Mouse (Mus musculus): Measurements from ENCODE around the gene Ei24. TPM values are rescaled to one million over a fixed set of nuclear protein-coding genes. Genes with fewer than 3 reads are reported as not detected.

The Ei24 gene
- polyA plus RNA-seq, 2 experiments, result 58.1 to 85.9 TPM

- TF ChIP-seq POLR2A (IDR thresholded peaks at IDR 0.05; ENCODE audit: borderline replicate concordance, extremely low read depth, insufficient read depth, insufficient read length), result no peak
- Histone ChIP-seq H3K36me3 (ENCODE audit: control insufficient read depth, insufficient read depth, low read length) (peaks cover 47% of the 10 kb centered on the region), H3K4me1 (ENCODE audit: control insufficient read depth, insufficient read depth, low read length) (peaks cover 11% of the 10 kb centered on the region), H3K4me2 (replicated peaks; ENCODE audit: low read depth, low read length, severe bottlenecking) (no peak overlapping the region), H3K27ac (replicated peaks; ENCODE audit: low read depth, low read length) (no peak overlapping the region), H3K27me3 (ENCODE audit: control insufficient read depth, insufficient read depth, low read length) (no peaks in the 10 kb centered on the region), H3K4me3 (replicated peaks; ENCODE audit: low read length) (no peak overlapping the region), H3K9me3 (ENCODE audit: control insufficient read depth, low read length) (no peaks in the 10 kb centered on the region), H3K9ac (ENCODE audit: low read depth, low read length, severe bottlenecking) (no peak overlapping the region)
- ATAC-seq (ENCODE audit: low FRiP score, low read depth) (no peak), DNase-seq (ENCODE audit: low spot score) (no peak)
- WGBS, result 98% methylated on average over 1 of the region's 1 CpGs
Observed at GRCm38 (mm10) chr9:36764378-36764777, 32.8 kb downstream of the Ei24 start.

Other genes with a start within 250 kb of the Ei24 start
- not detected in 2 replicates for gene Gm17689, start 214.8 kb downstream of the Ei24 start, polyA plus RNA-seq (2012; rRNA removed)
- not detected in 2 replicates for gene Gm17689, start 214.8 kb downstream of the Ei24 start, polyA plus RNA-seq (2014; fragmentation: Nextera tagmentation; extraction: Ambion mirVana)
- gene A630095E13Rik, start 154.0 kb downstream of the Ei24 start, polyA plus RNA-seq (2012; rRNA removed), result not detected in 2 replicates
- gene A630095E13Rik, start 154.0 kb downstream of the Ei24 start, polyA plus RNA-seq (2014; fragmentation: Nextera tagmentation; extraction: Ambion mirVana), result not detected in 2 replicates
- gene Acrv1, start 104.2 kb downstream of the Ei24 start, polyA plus RNA-seq (2012; rRNA removed), result not detected in 2 replicates
- gene Acrv1, start 104.2 kb downstream of the Ei24 start, polyA plus RNA-seq (2014; fragmentation: Nextera tagmentation; extraction: Ambion mirVana), result not detected in 2 replicates
- 17.2 and 18.4 TPM in 2 replicates for gene Chek1, start 70.3 kb downstream of the Ei24 start, polyA plus RNA-seq (2012; rRNA removed)
- gene Chek1, start 70.3 kb downstream of the Ei24 start, polyA plus RNA-seq (2014; fragmentation: Nextera tagmentation; extraction: Ambion mirVana), result 32.7 and 32.9 TPM in 2 replicates
- gene Stt3a, start 29.7 kb downstream of the Ei24 start, polyA plus RNA-seq (2012; rRNA removed), result 264 and 309 TPM in 2 replicates
- gene Stt3a, start 29.7 kb downstream of the Ei24 start, polyA plus RNA-seq (2014; fragmentation: Nextera tagmentation; extraction: Ambion mirVana), result 245 and 251 TPM in 2 replicates
- gene Fez1, start 24.5 kb upstream of the Ei24 start, polyA plus RNA-seq (2012; rRNA removed), result 18.6 and 28.0 TPM in 2 replicates
- 36.0 and 44.4 TPM in 2 replicates for gene Fez1, start 24.5 kb upstream of the Ei24 start, polyA plus RNA-seq (2014; fragmentation: Nextera tagmentation; extraction: Ambion mirVana)